In the genomic region with DNA sequence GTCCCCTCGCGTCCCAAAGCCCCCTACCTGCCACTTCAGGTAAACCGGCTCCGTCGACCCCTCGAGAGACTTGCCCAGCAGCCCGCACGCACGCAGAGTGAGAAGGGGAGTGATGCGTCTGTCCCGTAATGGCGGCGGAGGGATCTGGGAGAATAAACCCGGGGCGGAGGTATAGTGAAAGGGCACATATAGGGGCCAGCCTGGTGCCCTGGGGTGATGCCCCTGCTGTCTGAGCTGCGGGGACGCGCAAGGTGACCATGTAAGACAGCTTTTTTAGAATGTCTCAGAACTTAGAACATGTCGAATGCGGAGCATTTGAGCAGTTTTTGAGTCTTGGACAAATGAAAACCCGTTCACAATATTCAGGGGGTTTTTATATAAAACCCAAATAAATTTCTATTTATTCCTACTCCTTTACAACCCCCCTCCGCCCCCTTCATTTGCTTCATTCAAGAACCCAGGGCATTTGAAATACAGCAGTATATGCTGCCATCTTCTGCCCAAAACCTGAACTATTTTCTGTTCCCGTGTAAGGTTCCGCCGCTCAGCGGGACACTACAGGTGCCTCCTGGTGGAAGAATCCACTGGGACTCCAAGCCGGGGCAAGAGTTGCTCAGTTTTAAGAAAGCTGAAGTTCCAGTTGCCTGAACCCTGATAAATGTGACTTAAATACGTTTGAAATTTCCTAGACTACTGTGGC, we compare ENCODE assay signal across 7 mouse cellular contexts. TPM values are rescaled to one million over a fixed set of nuclear protein-coding genes. Genes with fewer than 3 reads are reported as not detected.
A peak's percentile ranks its signal among the peaks of the same experiment; 100 is the strongest.
DNase-seq lines count a peak whose midpoint lies in the region; ATAC-seq lines count a peak whose summit lies in the region.

Gene Tsc22d3 (minus strand): TSS at position 250 of the 700 bp plus-strand sequence.

- peak; percentile 86 for ATAC-seq in inflammation-experienced regulatory T-cells, adult 6 months
- ATAC-seq in megakaryocyte, adult 5-6 weeks (ENCODE audit: poor library complexity, severe bottlenecking) = peak; percentile 69

- DNase-seq in adrenal gland, adult (ENCODE audit: inconsistent age in 2 of 2, low spot score in 1 of 2) = peak; percentile 70 to 91
- DNase-seq in embryo, embryonic 10.5 days (ENCODE audit: low spot score) = peak; percentile 69
- no peak for DNase-seq in gastrocnemius, postnatal 36 days
- peak; percentile 7 to 15 for DNase-seq in left cerebral cortex, adult 8-10 months (ENCODE audit: low spot score in 2 of 2)
- peak; percentile 17 for DNase-seq in right cerebral cortex, postnatal 14 days

- intact Hi-C loops in gastrocnemius, postnatal 36 days (cut with DNase I) = loop anchor here (5.0 kb wide), 1 partner anchor 108 kb away; no protein-coding TSS in a partner anchor

RNA-seq across cellular contexts. Expression of gene Tsc22d3, which starts in this region (rescaled TPM):
- 100 to 1,000 TPM; 258 to 294 TPM for total RNA-seq in gastrocnemius, postnatal 36 days (2021)
- polyA plus RNA-seq in inflammation-experienced regulatory T-cells, adult 6 months (2017; shearing (Covaris generic)) = 100 to 1,000 TPM; 154 to 316 (median 209) TPM
- total RNA-seq in left cerebral cortex, adult 8-10 months (2022) = 10 to 100 TPM; 88.4 to 97.1 (median 92.7) TPM
- 72.3 and 79.4 TPM in 2 replicates for total RNA-seq in megakaryocyte, adult 5-6 weeks (2015)
- 82.9 and 84.3 TPM in 2 replicates for total RNA-seq in megakaryocyte, adult 5-6 weeks (2017)

Comparison
In these comparisons a context has a peak if more than half of its experiments do, and no peak if none do; other contexts are left out.
1. DNase-seq: peak in adrenal gland, adult (2 of 2), embryo, embryonic 10.5 days (single experiment), left cerebral cortex, adult 8-10 months (2 of 2) and right cerebral cortex, postnatal 14 days (single experiment); none in gastrocnemius, postnatal 36 days (0 of 2).